Mouse (Mus musculus) small intestine, adult 2 months (tissue): ENCODE measurements around the gene Tnpo3. TPM values are rescaled to one million over a fixed set of nuclear protein-coding genes. Genes with fewer than 3 reads are reported as not detected.

ENCODE experiments used
- H3K27ac ChIP-seq: fragments of 200-500 bp; 2 replicates; pipeline ENCODE4 v1.5.1; 2012; ENCODE audit warnings: low read depth, low read length, control low read depth, inconsistent platforms; ENCODE audit not compliant: insufficient read depth
- H3K27me3 ChIP-seq: fragments of 200-500 bp; 2 replicates; pipeline ENCODE4 v1.6.1; 2012; ENCODE audit warnings: mild to moderate bottlenecking, moderate library complexity, low read length, inconsistent platforms; ENCODE audit not compliant: control insufficient read depth, insufficient read depth
- H3K36me3 ChIP-seq: fragments of 200-500 bp; 2 replicates; pipeline ENCODE4 v1.6.1; 2012; ENCODE audit warnings: mild to moderate bottlenecking, low read length, control low read depth, inconsistent platforms; ENCODE audit not compliant: control insufficient read depth, insufficient read depth
- H3K4me1 ChIP-seq: fragments of 200-500 bp; 2 replicates; pipeline ENCODE4 v1.6.1; 2012; ENCODE audit warnings: low read length, inconsistent platforms, mixed read lengths; ENCODE audit not compliant: control insufficient read depth, insufficient read depth, insufficient read length
- H3K4me3 ChIP-seq: fragments of 200-500 bp; 2 replicates; pipeline ENCODE4 v1.5.1; 2012; ENCODE audit warnings: low read depth, mild to moderate bottlenecking, control low read depth, inconsistent platforms, low read length, moderate library complexity
- CTCF ChIP-seq: fragments of 200-500 bp; IDR thresholded peaks from 2 replicates; pipeline ENCODE4 v1.5.1; 2012; ENCODE audit warnings: low read depth, mild to moderate bottlenecking, control low read depth, inconsistent platforms, low read length, moderate library complexity, mixed read lengths; ENCODE audit not compliant: insufficient replicate concordance, insufficient read length; ENCODE audit errors: extremely low read depth
- POLR2A ChIP-seq: fragments of 200-500 bp; IDR thresholded peaks from 2 replicates; pipeline ENCODE4 v1.6.1; 2012; ENCODE audit warnings: low read depth, mild to moderate bottlenecking, control low read depth, inconsistent platforms, low read length, moderate library complexity
- WGBS: fragments of 180-500 bp; shearing (Covaris S2); methylation state at CpG from one replicate; pipeline ENCODE4 v1.1.7; 2018; 5-methylcytosine and 5-hydroxymethylcytosine counted together
- polyA plus RNA-seq: library from polyadenylated mRNA; depleted of rRNA; stranded (reverse); fragments of >200 nt; gene quantifications from 2 replicates; pipeline ENCODE4 v1.2.3, GENCODE M21; 2012

Gene Tnpo3
- polyA plus RNA-seq, 1 experiment: 16.9 TPM

GRCm38 (mm10) chr6:29526281-29527251 lies 83.1 kb downstream of the Tnpo3 start, which contains the start of gene Irf5:
Irf5 (plus strand) TSS chr6:29526625.
- Histone ChIP-seq H3K36me3 (no peaks in the 10 kb centered on the region), H3K27me3 (peaks cover 9% of the 10 kb centered on the region), H3K4me3 (peak within 1 kb of the TSS; percentile 81), H3K4me1 (peaks cover 21% of the 10 kb centered on the region; the same call in 1 of the 2 replicates), H3K27ac (peak within 1 kb of the TSS; percentile 11; the same call in 1 of the 2 replicates)
- no peak for TF ChIP-seq CTCF
- 2% methylated on average over 84 of the region's 96 CpGs for WGBS

GRCm38 (mm10) chr6:29525256-29525655 lies 84.4 kb downstream of the Tnpo3 start:
- no peak overlapping the region for H3K4me3 ChIP-seq
- no peaks in the 10 kb centered on the region for H3K36me3 ChIP-seq
- H3K27ac ChIP-seq: no peak overlapping the region
- 76% methylated on average over 6 of the region's 6 CpGs for WGBS
- peaks cover 9% of the 10 kb centered on the region for H3K27me3 ChIP-seq
- H3K4me1 ChIP-seq: peaks cover 21% of the 10 kb centered on the region; the same call in 1 of the 2 replicates
- TF ChIP-seq POLR2A: no peak
- peak; percentile 58; the same call in 1 of the 2 replicates for TF ChIP-seq CTCF

- WGBS: 53% methylated on average over 6 of the region's 6 CpGs
- TF ChIP-seq POLR2A: no peak
- no peak for TF ChIP-seq CTCF
- Histone ChIP-seq H3K4me1 (peaks cover 19% of the 10 kb centered on the region; the same call in 1 of the 2 replicates), H3K36me3 (no peaks in the 10 kb centered on the region), H3K27me3 (peaks cover 9% of the 10 kb centered on the region), H3K27ac (peak overlapping the region; percentile 74), H3K4me3 (no peak overlapping the region)
Measured at GRCm38 (mm10) chr6:29524034-29524489, 85.6 kb downstream of the Tnpo3 start.

- H3K4me3 ChIP-seq: no peak overlapping the region
- peaks cover 9% of the 10 kb centered on the region for H3K27me3 ChIP-seq
- peak overlapping the region; percentile 74 for H3K27ac ChIP-seq
- H3K36me3 ChIP-seq: no peaks in the 10 kb centered on the region
- H3K4me1 ChIP-seq: peaks cover 13% of the 10 kb centered on the region; the same call in 1 of the 2 replicates
- WGBS: 76% methylated on average over 12 of the region's 12 CpGs
- TF ChIP-seq CTCF (no peak), POLR2A (no peak)
Measured at GRCm38 (mm10) chr6:29523301-29524033, 86.2 kb downstream of the Tnpo3 start.

- Histone ChIP-seq H3K27me3 (peaks cover 9% of the 10 kb centered on the region), H3K27ac (peak overlapping the region; percentile 74), H3K36me3 (no peaks in the 10 kb centered on the region), H3K4me1 (peaks cover 8% of the 10 kb centered on the region; the same call in 1 of the 2 replicates), H3K4me3 (no peak overlapping the region)
- TF ChIP-seq POLR2A: no peak
- TF ChIP-seq CTCF: no peak
- 57% methylated on average over 6 of the region's 6 CpGs for WGBS
Measured at GRCm38 (mm10) chr6:29522626-29523300, 86.9 kb downstream of the Tnpo3 start.

GRCm38 (mm10) chr6:29517139-29517538 lies 92.5 kb downstream of the Tnpo3 start:
- TF ChIP-seq POLR2A (no peak), CTCF (peak; percentile 81; the same call in 1 of the 2 replicates)
- Histone ChIP-seq H3K36me3 (no peaks in the 10 kb centered on the region), H3K27me3 (no peaks in the 10 kb centered on the region), H3K4me3 (no peak overlapping the region), H3K4me1 (peaks cover 2% of the 10 kb centered on the region; the same call in 1 of the 2 replicates), H3K27ac (no peak overlapping the region)
- 3% methylated on average over 5 of the region's 5 CpGs for WGBS
